Mouse (Mus musculus) liver, embryonic 14.5 days (tissue): ENCODE data around the gene Klf16. TPM values are rescaled to one million over a fixed set of nuclear protein-coding genes. Genes with fewer than 3 reads are reported as not detected.
A peak's percentile ranks its signal among the peaks of the same experiment; 100 is the strongest.

Experiments
- ATAC-seq: fragments of 200-750 bp; cut with Nextera tagmentation; 2 replicates; pipeline ENCODE4 v1.8.0; 2017; ENCODE audit warnings: moderate number of reproducible peaks, mild to moderate bottlenecking, moderate library complexity; ENCODE audit not compliant: insufficient read depth
- DNase-seq, 3 experiments: peaks; one replicate each; pipeline ENCODE4 v3.0.0-alpha.2; 2012 to 2013; ENCODE audit warnings: low read depth in 3 of 3, low spot score in 3 of 3
- H3K27ac ChIP-seq: fragments of 300-500 bp; sonication (generic); 2 replicates; pipeline ENCODE4 v1.5.1; 2014; ENCODE audit warnings: moderate library complexity, mild to moderate bottlenecking, control low read depth, inconsistent platforms
- H3K27me3 ChIP-seq: fragments of 300-500 bp; sonication (generic); 2 replicates; pipeline ENCODE4 v1.6.1; 2014; ENCODE audit warnings: mild to moderate bottlenecking, low read length, moderate library complexity; ENCODE audit not compliant: control insufficient read depth, insufficient read depth
- H3K36me3 ChIP-seq: fragments of 300-500 bp; sonication (generic); replicated peaks from 2 replicates; pipeline ENCODE4 v1.6.1; 2014; ENCODE audit warnings: low read depth; ENCODE audit not compliant: control insufficient read depth, insufficient read depth
- H3K4me1 ChIP-seq, 2 experiments: fragments of 200-500 bp in 1 of 2; fragments of 300-500 bp in 1 of 2; sonication (generic) in 1 of 2; replicated peaks; 2 replicates each; pipeline ENCODE4 v1.6.1; 2012 to 2014; ENCODE audit warnings: antibody characterized with exemption in 1 of 2, inconsistent platforms in 1 of 2, low read length in 1 of 2; ENCODE audit not compliant: control insufficient read depth in 2 of 2, insufficient read depth in 2 of 2
- H3K4me2 ChIP-seq: fragments of 300-500 bp; sonication (generic); 2 replicates; pipeline ENCODE4 v1.6.1; 2014; ENCODE audit warnings: low read depth, mild to moderate bottlenecking, control low read depth, moderate library complexity
- H3K4me3 ChIP-seq, 2 experiments: fragments of 200-500 bp in 1 of 2; fragments of 300-500 bp in 1 of 2; sonication (generic) in 1 of 2; 2 replicates each; pipeline ENCODE4 v1.5.1; 2012 to 2014; ENCODE audit warnings: low read depth in 2 of 2, low read length in 2 of 2, mild to moderate bottlenecking in 2 of 2, control low read depth in 1 of 2, inconsistent platforms in 1 of 2, moderate library complexity in 1 of 2; ENCODE audit not compliant: insufficient read depth in 1 of 2
- H3K9ac ChIP-seq: fragments of 300-500 bp; sonication (generic); replicated peaks from 2 replicates; pipeline ENCODE4 v1.6.1; 2014; ENCODE audit warnings: mild to moderate bottlenecking, control low read depth, moderate library complexity
- H3K9me3 ChIP-seq: fragments of 300-500 bp; sonication (generic); 2 replicates; pipeline ENCODE4 v1.6.1; 2016; ENCODE audit warnings: low read length, mixed read lengths; ENCODE audit not compliant: control insufficient read depth
- CTCF ChIP-seq: IDR thresholded peaks from 2 replicates; pipeline ENCODE4 v1.5.1; 2016; ENCODE audit warnings: antibody characterized with exemption, low read depth, control low read depth
- EP300 ChIP-seq: IDR thresholded peaks from 2 replicates; pipeline ENCODE4 v1.6.1; 2016; ENCODE audit warnings: antibody characterized with exemption, low read depth
- WGBS: fragments of 180-500 bp; shearing (Covaris S2); extraction: QIAGEN DNeasy Blood & Tissue Kit; methylation state at CpG from one replicate; pipeline ENCODE4 v1.1.7; 2014; ENCODE audit not compliant: insufficient replicate concordance; 5-methylcytosine and 5-hydroxymethylcytosine counted together
- polyA plus RNA-seq, 2 experiments: library from polyadenylated mRNA; depleted of rRNA in 1 of 2; stranded (reverse) in 1 of 2; unstranded in 1 of 2; fragments of >200 nt; fragmentation: Nextera tagmentation in 1 of 2; extraction: Ambion mirVana in 1 of 2; gene quantifications; 2 replicates each; pipeline versions ENCODE4 v1.2.1 to v1.2.3; 2012 to 2014

The Klf16 gene
- polyA plus RNA-seq, 2 experiments: 10.6 to 13.8 TPM

GRCm38 (mm10) chr10:80574896-80575295 lies 2.2 kb downstream of the Klf16 start:
- DNase-seq: no peak
- peaks cover 58 to 72% of the 10 kb centered on the region in 2 experiments for H3K4me1 ChIP-seq
- peaks cover 4% of the 10 kb centered on the region; the same call in 1 of the 2 replicates for H3K36me3 ChIP-seq
- peak overlapping the region; percentile 99 for H3K27ac ChIP-seq
- TF ChIP-seq EP300 (no peak), CTCF (no peak)
- H3K9me3 ChIP-seq: no peaks in the 10 kb centered on the region
- no peak for ATAC-seq
- peak overlapping the region; percentile 77 for H3K4me2 ChIP-seq
- WGBS: 46% methylated on average over 3 of the region's 3 CpGs
- peak overlapping the region; percentile 69 to 95 for H3K4me3 ChIP-seq
- H3K9ac ChIP-seq: peak overlapping the region; percentile 87
- no peaks in the 10 kb centered on the region for H3K27me3 ChIP-seq

GRCm38 (mm10) chr10:80573944-80574343 lies 3.2 kb downstream of the Klf16 start:
- Histone ChIP-seq H3K9ac (peak overlapping the region; percentile 87), H3K27ac (peak overlapping the region; percentile 99), H3K9me3 (no peaks in the 10 kb centered on the region), H3K4me2 (peak overlapping the region; percentile 77), H3K36me3 (peaks cover 4% of the 10 kb centered on the region; the same call in 1 of the 2 replicates), H3K27me3 (no peaks in the 10 kb centered on the region), H3K4me3 (peak overlapping the region; percentile 17 to 69), H3K4me1 (peaks cover 56 to 68% of the 10 kb centered on the region in 2 experiments)
- TF ChIP-seq CTCF (no peak), EP300 (no peak)
- 50% methylated on average over 9 of the region's 9 CpGs for WGBS
- DNase-seq (no peak), ATAC-seq (no peak)

GRCm38 (mm10) chr10:80572477-80572876 lies 4.6 kb downstream of the Klf16 start:
- Histone ChIP-seq H3K36me3 (peaks cover 18% of the 10 kb centered on the region), H3K4me1 (peaks cover 54 to 60% of the 10 kb centered on the region in 2 experiments), H3K9me3 (no peaks in the 10 kb centered on the region), H3K4me2 (peak overlapping the region; percentile 77), H3K27me3 (no peaks in the 10 kb centered on the region), H3K4me3 (peak overlapping the region; percentile 69 to 90), H3K9ac (peak overlapping the region; percentile 87), H3K27ac (peak overlapping the region; percentile 99)
- ATAC-seq (peak; percentile 45), DNase-seq (peak; percentile 77 to 81 (median 79))
- 19% methylated on average over 2 of the region's 2 CpGs for WGBS
- TF ChIP-seq CTCF: no peak
- TF ChIP-seq EP300: no peak

- 9% methylated on average over 30 of the region's 30 CpGs for WGBS
- peak overlapping the region; percentile 99 for H3K27ac ChIP-seq
- H3K4me1 ChIP-seq: peaks cover 57 to 64% of the 10 kb centered on the region in 2 experiments
- TF ChIP-seq EP300 (no peak), CTCF (peak; percentile 35)
- ATAC-seq (peak; percentile 51), DNase-seq (no peak)
- peak overlapping the region; percentile 77 for H3K4me2 ChIP-seq
- H3K9me3 ChIP-seq: no peaks in the 10 kb centered on the region
- H3K4me3 ChIP-seq: peak overlapping the region; percentile 69 to 90
- no peaks in the 10 kb centered on the region for H3K27me3 ChIP-seq
- peak overlapping the region; percentile 87 for H3K9ac ChIP-seq
- H3K36me3 ChIP-seq: peaks cover 18% of the 10 kb centered on the region
Measured at GRCm38 (mm10) chr10:80570871-80571836, 6.0 kb downstream of the Klf16 start.

GRCm38 (mm10) chr10:80570419-80570818 lies 6.7 kb downstream of the Klf16 start:
- H3K4me2 ChIP-seq: peak overlapping the region; percentile 77
- ATAC-seq (peak; percentile 5; the same call in 1 of the 2 replicates), DNase-seq (no peak)
- H3K4me3 ChIP-seq: peak overlapping the region; percentile 69 to 90
- 21% methylated on average over 10 of the region's 10 CpGs for WGBS
- H3K9ac ChIP-seq: peak overlapping the region; percentile 87
- H3K9me3 ChIP-seq: no peaks in the 10 kb centered on the region
- H3K27ac ChIP-seq: peak overlapping the region; percentile 99
- TF ChIP-seq EP300: no peak
- no peak for TF ChIP-seq CTCF
- no peaks in the 10 kb centered on the region for H3K27me3 ChIP-seq
- peaks cover 21% of the 10 kb centered on the region for H3K36me3 ChIP-seq
- peaks cover 54 to 59% of the 10 kb centered on the region in 2 experiments for H3K4me1 ChIP-seq
